Mouse (Mus musculus) heart, embryonic 12.5 days (tissue): ENCODE measurements around the gene Lyg1. TPM values are rescaled to one million over a fixed set of nuclear protein-coding genes. Genes with fewer than 3 reads are reported as not detected.

ENCODE experiments used
- ATAC-seq: fragments of 200-750 bp; cut with Nextera tagmentation; 2 replicates; pipeline ENCODE4 v1.8.0; 2017; ENCODE audit warnings: moderate TSS enrichment, moderate library complexity; ENCODE audit not compliant: insufficient number of reproducible peaks, low FRiP score
- H3K27ac ChIP-seq: fragments of 300-500 bp; sonication (generic); 2 replicates; pipeline ENCODE4 v1.5.1; 2016; ENCODE audit warnings: mild to moderate bottlenecking, moderate library complexity; ENCODE audit not compliant: poor library complexity, severe bottlenecking
- H3K27me3 ChIP-seq: fragments of 300-500 bp; sonication (generic); replicated peaks from 2 replicates; pipeline ENCODE4 v1.6.1; 2016; ENCODE audit warnings: mild to moderate bottlenecking, moderate library complexity
- H3K36me3 ChIP-seq: fragments of 300-500 bp; sonication (generic); 2 replicates; pipeline ENCODE4 v1.6.1; 2016; ENCODE audit warnings: mild to moderate bottlenecking, moderate library complexity
- H3K4me1 ChIP-seq: fragments of 300-500 bp; sonication (generic); replicated peaks from 2 replicates; pipeline ENCODE4 v1.6.1; 2016; ENCODE audit warnings: mild to moderate bottlenecking
- H3K4me2 ChIP-seq: fragments of 300-500 bp; sonication (generic); 2 replicates; pipeline ENCODE4 v1.6.1; 2016; ENCODE audit warnings: mild to moderate bottlenecking, moderate library complexity
- H3K4me3 ChIP-seq: fragments of 300-500 bp; sonication (generic); 2 replicates; pipeline ENCODE4 v1.5.1; 2016; ENCODE audit warnings: mild to moderate bottlenecking
- H3K9ac ChIP-seq: fragments of 300-500 bp; sonication (generic); 2 replicates; pipeline ENCODE4 v1.6.1; 2016; ENCODE audit warnings: mild to moderate bottlenecking, moderate library complexity
- H3K9me3 ChIP-seq: fragments of 300-500 bp; sonication (generic); replicated peaks from 2 replicates; pipeline ENCODE4 v1.6.1; 2016; ENCODE audit warnings: mild to moderate bottlenecking, moderate library complexity
- WGBS: fragments of 180-500 bp; shearing (Covaris S2); methylation state at CpG from one replicate; pipeline ENCODE4 v1.1.7; 2016; 5-methylcytosine and 5-hydroxymethylcytosine counted together
- polyA plus RNA-seq: library from polyadenylated mRNA; unstranded; fragments of >200 nt; fragmentation: Nextera tagmentation; extraction: Ambion mirVana; gene quantifications from 2 replicates; pipeline ENCODE4 v1.2.1, GENCODE M21; 2016

The Lyg1 gene
- not detected in 2 replicates for polyA plus RNA-seq

DNA sequence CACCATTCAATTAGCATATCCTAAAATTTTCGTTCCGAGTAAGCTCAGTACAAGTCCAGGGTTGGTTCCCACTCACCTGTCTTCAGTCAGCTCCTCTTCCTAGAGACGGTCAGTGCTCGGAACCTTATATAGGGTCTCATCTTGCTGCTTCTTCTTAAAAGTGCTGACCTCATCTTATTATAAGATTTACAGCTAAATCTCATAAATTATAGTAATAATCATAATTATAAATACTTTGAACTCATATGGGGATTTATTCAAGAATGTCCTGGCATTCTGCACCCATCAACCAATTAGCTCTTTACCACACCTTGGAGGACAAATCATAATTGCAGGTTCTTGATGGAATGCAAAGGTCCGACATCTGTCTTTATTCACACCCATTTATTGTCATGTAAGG lies at the start of gene Lyg1:
Gene Lyg1 (minus strand): TSS at position 101 of the 400 bp plus-strand sequence.
- Histone ChIP-seq H3K4me2 (no peak within 1 kb of the TSS), H3K36me3 (no peaks in the 10 kb centered on the region), H3K27ac (no peak within 1 kb of the TSS), H3K9ac (no peak within 1 kb of the TSS), H3K4me1 (0 out of 2 replicates have a peak, but pooled peaks cover 3% of the 10 kb centered on the region), H3K27me3 (no peaks in the 10 kb centered on the region), H3K9me3 (no peaks in the 10 kb centered on the region), H3K4me3 (no peak within 1 kb of the TSS)
- ATAC-seq: no peak
- 80% methylated on average over 5 of the region's 5 CpGs for WGBS

DNA sequence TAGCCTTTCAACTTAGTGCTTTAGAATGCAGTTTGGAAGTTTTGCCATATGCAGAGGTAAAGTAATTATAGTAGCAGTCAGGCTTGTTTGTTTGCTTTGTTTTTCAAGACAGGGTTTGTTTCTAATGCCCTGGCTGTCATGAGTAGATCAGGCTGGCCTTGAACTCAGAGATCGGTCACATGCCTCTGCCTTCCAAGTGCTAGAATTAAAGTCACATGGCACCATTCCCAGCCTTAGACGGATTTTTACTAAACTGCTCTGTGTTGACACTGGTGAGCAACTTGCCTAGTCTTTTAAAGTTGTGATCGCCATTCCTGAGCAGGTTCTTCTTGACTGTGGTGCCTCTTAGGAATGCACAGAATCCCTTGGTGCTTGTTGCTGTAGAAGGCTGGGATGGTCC lies 49.2 kb upstream of the Lyg1 start:
- Histone ChIP-seq H3K9ac (no peak overlapping the region), H3K27ac (no peak overlapping the region), H3K9me3 (no peaks in the 10 kb centered on the region), H3K36me3 (no peaks in the 10 kb centered on the region), H3K4me1 (peaks cover 18% of the 10 kb centered on the region; the same call in 1 of the 2 replicates), H3K4me3 (no peak overlapping the region), H3K27me3 (no peaks in the 10 kb centered on the region), H3K4me2 (no peak overlapping the region)
- WGBS: 80% methylated on average over 3 of the region's 3 CpGs
- no peak for ATAC-seq

DNA sequence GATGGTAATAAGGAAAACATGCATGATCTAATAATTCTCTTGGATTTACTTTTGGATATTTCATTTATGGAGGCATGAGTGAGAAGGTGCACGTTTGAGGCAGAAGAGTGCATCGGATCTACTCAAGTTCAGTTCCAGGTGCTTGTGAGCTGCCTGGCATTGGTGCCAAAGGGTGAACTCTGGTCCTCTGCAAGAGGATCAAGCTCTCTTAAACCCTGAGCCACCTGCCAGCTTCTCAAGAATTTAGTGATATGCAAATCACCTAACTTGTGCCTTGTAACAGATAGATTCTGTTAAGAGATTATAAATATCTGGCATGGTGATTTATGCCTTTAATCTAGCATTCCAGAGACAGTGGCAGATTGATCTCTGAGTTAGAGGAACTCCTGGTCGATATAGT lies 45.5 kb upstream of the Lyg1 start:
- Histone ChIP-seq H3K4me3 (no peak overlapping the region), H3K9me3 (no peaks in the 10 kb centered on the region), H3K4me1 (peaks cover 10% of the 10 kb centered on the region), H3K27me3 (no peaks in the 10 kb centered on the region), H3K9ac (no peak overlapping the region), H3K4me2 (no peak overlapping the region), H3K36me3 (no peaks in the 10 kb centered on the region), H3K27ac (no peak overlapping the region)
- no peak for ATAC-seq
- WGBS: 85% methylated on average over 3 of the region's 3 CpGs

DNA sequence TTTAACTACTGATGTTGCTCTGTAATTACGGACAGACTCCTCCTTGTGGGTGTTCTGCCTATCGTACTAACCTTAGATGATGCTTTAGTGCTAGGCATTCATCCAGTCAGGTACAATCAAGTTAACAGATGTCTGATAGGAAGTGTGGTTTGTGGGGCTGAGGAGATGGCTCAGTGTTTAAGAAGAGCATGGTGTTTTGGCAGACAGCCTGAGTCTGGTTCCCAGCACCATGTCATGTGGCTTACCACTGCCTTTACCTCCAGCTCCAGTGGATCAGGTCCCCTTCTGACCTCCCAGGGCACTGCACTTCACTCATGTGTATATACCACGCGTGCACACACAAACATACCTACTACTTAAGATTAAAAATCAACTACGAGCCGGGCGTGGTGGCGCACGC lies 44.4 kb upstream of the Lyg1 start:
- Histone ChIP-seq H3K36me3 (no peaks in the 10 kb centered on the region), H3K27ac (no peak overlapping the region), H3K4me1 (peaks cover 10% of the 10 kb centered on the region), H3K27me3 (no peaks in the 10 kb centered on the region), H3K9ac (no peak overlapping the region), H3K4me3 (no peak overlapping the region), H3K4me2 (no peak overlapping the region), H3K9me3 (no peaks in the 10 kb centered on the region)
- 94% methylated on average over 9 of the region's 9 CpGs for WGBS
- no peak for ATAC-seq

DNA sequence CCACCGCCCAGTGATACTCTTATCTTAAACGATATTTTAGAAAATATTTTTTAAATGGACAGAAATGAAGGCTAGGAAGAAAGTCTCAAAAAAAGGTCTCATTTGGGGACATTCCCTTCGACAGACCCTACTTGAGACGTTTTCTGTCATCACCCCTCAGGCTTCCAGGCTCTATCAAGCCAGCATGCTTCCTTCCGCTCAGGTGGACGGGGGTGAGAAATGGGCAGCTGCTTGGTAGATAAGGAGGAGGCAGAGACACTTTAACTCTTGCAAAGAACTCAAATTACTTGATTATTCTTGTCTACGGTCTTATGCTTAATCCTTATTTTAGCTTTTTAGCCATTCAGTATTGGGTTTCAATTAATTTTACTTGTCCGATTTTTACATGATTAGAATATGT lies 43.3 kb upstream of the Lyg1 start:
- H3K4me3 ChIP-seq: no peak overlapping the region
- no peak for ATAC-seq
- no peaks in the 10 kb centered on the region for H3K27me3 ChIP-seq
- peaks cover 16% of the 10 kb centered on the region for H3K4me1 ChIP-seq
- H3K27ac ChIP-seq: no peak overlapping the region
- 69% methylated on average over 8 of the region's 8 CpGs for WGBS
- no peak overlapping the region for H3K4me2 ChIP-seq
- no peaks in the 10 kb centered on the region for H3K9me3 ChIP-seq
- no peak overlapping the region for H3K9ac ChIP-seq
- no peaks in the 10 kb centered on the region for H3K36me3 ChIP-seq

DNA sequence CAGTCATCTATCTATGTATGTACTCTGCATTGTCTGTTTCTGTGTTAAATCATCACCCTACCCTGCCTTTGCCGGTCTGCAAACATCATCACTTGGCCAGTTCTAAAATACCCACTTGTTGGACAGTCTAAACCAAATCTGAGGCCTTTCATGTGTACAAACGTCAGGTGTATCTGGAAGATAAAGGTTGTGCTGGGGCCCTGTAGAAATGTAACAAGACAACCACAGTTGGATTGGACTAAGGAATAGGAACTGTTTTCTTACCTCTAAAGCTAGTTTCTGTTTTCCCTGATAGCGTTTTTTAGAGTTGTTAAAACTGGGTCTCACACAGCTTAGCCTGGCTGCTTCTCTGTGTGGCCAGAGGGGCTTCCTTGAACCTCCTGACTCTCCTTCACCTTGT lies 42.0 kb upstream of the Lyg1 start:
- H3K9ac ChIP-seq: no peak overlapping the region
- H3K27me3 ChIP-seq: no peaks in the 10 kb centered on the region
- no peaks in the 10 kb centered on the region for H3K9me3 ChIP-seq
- H3K4me2 ChIP-seq: peak overlapping the region; percentile 72; the same call in 1 of the 2 replicates
- peak overlapping the region; percentile 92 for H3K4me3 ChIP-seq
- no peak for ATAC-seq
- peaks cover 10% of the 10 kb centered on the region for H3K36me3 ChIP-seq
- no peak overlapping the region for H3K27ac ChIP-seq
- peaks cover 17% of the 10 kb centered on the region for H3K4me1 ChIP-seq
- 64% methylated on average over 3 of the region's 3 CpGs for WGBS

DNA sequence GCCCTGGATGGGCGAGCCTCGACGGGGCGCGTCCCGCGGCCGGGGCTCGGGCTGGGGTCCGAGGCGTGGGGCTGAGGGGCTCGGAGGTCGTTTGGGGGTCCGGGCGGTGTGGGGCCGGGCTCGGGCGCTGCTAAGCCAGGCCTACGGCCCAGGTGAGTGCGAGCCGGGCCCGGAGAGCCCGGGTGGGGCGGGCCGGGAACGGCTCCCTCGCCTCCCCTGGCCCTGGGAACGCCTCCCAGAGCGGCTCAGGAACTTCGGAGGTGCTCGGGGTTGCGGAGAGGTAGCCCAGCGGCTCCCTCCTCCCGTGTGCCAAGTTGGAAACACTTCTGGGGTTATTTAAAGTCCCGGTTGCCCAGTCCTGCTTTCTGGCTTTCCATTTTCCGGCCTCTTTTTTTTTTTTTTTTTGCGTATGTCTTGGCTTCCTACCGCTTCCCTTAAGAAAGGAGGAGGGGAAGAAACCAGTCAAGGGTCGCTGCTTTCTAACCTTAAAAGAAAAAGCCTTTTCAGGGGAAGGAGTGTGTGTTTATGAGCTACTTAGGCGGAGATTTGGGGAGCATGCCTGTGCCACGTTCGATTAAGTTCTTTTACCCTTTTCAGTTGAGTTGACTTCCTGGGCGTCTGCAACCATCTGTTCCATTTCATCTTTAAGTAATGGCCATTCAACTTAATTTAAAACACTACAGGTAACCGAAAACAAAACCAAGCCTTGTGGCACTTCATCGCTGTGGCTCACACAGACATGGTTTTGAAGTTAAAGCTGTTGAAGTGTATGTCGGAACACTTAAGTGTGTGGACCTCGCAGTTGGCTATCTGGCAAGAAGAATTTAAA lies 41.0 kb upstream of the Lyg1 start:
- H3K9me3 ChIP-seq: no peaks in the 10 kb centered on the region
- H3K27ac ChIP-seq: peak overlapping the region; percentile 87
- peaks cover 19% of the 10 kb centered on the region for H3K36me3 ChIP-seq
- peak overlapping the region; percentile 92 for H3K4me3 ChIP-seq
- H3K9ac ChIP-seq: peak overlapping the region; percentile 96
- peak overlapping the region; percentile 72 for H3K4me2 ChIP-seq
- ATAC-seq: peak; percentile 62
- WGBS: 3% methylated on average over 37 of the region's 47 CpGs
- peaks cover 17% of the 10 kb centered on the region for H3K4me1 ChIP-seq
- H3K27me3 ChIP-seq: no peaks in the 10 kb centered on the region

DNA sequence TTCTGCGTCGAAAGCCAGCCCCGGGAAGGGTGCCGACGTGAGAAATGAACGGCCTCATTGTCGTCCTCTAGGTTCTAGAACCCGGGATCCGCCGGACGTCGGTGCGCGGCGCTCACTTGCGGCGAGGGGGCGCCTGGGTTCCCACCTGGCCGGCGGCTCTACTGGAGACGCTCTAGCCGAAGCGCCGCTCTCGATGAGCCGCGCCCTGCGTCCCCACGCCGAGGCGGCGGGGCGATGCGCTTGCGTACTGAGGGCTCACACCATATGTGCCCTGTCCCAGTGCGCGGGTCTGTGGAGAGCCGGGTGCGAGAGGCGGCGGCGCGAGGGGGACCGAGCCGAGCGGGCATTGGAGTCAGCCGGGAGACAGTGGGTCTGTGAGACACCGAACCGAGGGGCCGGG lies 40.3 kb upstream of the Lyg1 start, which contains the start of the genes Txndc9 and Eif5b:
Gene Txndc9 (minus strand): TSS at position 27 of the 400 bp plus-strand sequence.
Gene Eif5b (plus strand): TSS at position 144 of the 400 bp plus-strand sequence.
- H3K27ac ChIP-seq: peak within 1 kb of the TSS; percentile 88
- WGBS: under 1% methylated on average over 50 of the region's 50 CpGs
- peak within 1 kb of the TSS; percentile 90 for H3K4me2 ChIP-seq
- H3K9ac ChIP-seq: peak within 1 kb of the TSS; percentile 96
- H3K4me3 ChIP-seq: peak within 1 kb of the TSS; percentile 92
- H3K27me3 ChIP-seq: no peaks in the 10 kb centered on the region
- H3K36me3 ChIP-seq: peaks cover 26% of the 10 kb centered on the region
- ATAC-seq: peak; percentile 94
- peaks cover 17% of the 10 kb centered on the region for H3K4me1 ChIP-seq
- no peaks in the 10 kb centered on the region for H3K9me3 ChIP-seq

DNA sequence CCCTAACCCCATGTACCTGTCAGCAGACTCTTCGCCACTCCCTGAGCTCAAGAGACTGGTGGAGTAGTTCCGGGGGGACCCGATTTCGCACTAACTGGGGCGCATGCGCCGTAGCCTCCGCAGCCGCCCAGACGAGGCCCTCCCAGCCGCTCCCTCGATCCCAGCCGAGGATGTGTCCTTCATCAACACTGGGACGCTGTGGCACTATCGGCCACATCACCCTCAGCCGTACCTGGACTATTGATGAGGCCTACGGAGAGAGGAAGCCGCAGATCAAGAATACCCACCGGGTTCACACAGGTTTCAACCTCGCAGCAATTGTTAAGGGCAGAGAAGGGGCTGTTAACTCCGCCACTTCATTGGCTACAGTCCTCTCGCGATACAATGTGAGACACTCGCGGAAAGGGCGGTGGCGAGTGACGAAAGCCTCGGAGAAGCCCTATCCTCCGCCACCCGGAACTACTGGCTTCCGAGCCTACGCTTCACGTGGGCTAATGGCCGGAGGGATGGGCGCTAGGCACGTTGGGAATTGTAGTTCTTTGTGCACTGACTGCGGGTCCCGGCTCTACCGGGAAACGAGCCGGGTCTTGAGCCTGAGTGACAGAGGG lies 39.4 kb upstream of the Lyg1 start:
- under 1% methylated on average over 42 of the region's 42 CpGs for WGBS
- Histone ChIP-seq H3K4me3 (peak overlapping the region; percentile 92), H3K4me2 (peak overlapping the region; percentile 90), H3K36me3 (peaks cover 33% of the 10 kb centered on the region), H3K27ac (peak overlapping the region; percentile 88), H3K9me3 (no peaks in the 10 kb centered on the region), H3K9ac (peak overlapping the region; percentile 96), H3K4me1 (peaks cover 17% of the 10 kb centered on the region), H3K27me3 (no peaks in the 10 kb centered on the region)
- ATAC-seq: peak; percentile 95

DNA sequence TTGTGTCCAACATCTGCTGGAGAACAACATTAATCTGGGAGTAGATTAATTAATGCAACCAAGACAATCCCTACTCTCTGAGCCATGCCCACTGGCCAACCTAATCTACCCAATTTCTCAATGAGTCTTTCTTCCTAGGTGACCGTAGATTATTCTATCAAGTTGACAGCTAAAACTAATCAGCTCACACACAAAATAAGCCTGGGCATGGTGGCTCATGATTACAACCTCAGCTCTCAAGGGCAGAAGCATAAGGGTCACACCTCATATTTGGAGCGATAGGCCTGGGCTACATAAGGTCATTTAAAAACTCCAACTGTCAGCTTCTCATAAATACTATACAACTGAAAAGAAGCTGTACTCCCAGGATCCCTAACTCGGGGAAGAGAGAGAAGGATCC lies 38.7 kb upstream of the Lyg1 start:
- Histone ChIP-seq H3K4me1 (peaks cover 17% of the 10 kb centered on the region), H3K9me3 (no peaks in the 10 kb centered on the region), H3K9ac (peak overlapping the region; percentile 93), H3K4me2 (peak overlapping the region; percentile 90), H3K36me3 (peaks cover 40% of the 10 kb centered on the region), H3K27me3 (no peaks in the 10 kb centered on the region), H3K4me3 (peak overlapping the region; percentile 92), H3K27ac (peak overlapping the region; percentile 88; the same call in 1 of the 2 replicates)
- ATAC-seq: no peak
- WGBS: 36% methylated on average over 3 of the region's 3 CpGs

DNA sequence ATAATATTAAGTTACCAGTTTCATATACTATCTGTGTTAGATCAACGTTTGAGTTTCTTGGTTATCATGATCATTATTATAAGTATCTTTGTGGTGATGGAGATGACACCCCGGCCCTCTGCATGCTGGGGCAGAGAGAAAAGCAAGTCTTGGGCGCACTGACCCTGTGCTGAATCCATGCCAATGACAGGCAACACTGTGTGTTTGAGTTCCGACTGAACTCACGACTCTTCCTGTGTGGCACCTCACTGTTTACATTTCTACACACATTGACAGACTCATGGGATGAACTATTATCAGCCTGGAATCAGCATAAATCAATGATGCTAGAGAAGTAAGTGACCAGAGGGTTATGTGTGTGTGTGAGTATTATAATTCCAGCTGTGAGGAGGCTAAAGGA lies 30.3 kb upstream of the Lyg1 start:
- Histone ChIP-seq H3K4me1 (no peaks in the 10 kb centered on the region), H3K27ac (no peak overlapping the region), H3K9ac (no peak overlapping the region), H3K36me3 (peaks cover 68% of the 10 kb centered on the region), H3K4me3 (no peak overlapping the region), H3K4me2 (no peak overlapping the region), H3K9me3 (no peaks in the 10 kb centered on the region), H3K27me3 (no peaks in the 10 kb centered on the region)
- no peak for ATAC-seq
- 94% methylated on average over 5 of the region's 5 CpGs for WGBS
